Mouse (Mus musculus) frontal cortex, postnatal 14 days (tissue): ENCODE measurements around the gene Sall4.

Experiments
- DNase-seq, 2 experiments: peaks; one replicate each; pipeline ENCODE4 v3.0.0; 2022; ENCODE audit warnings: low spot score in 2 of 2

Gene Sall4

GRCm38 (mm10) chr2:168767582-168767981 is at the start of gene Sall4:
Sall4 (minus strand) TSS chr2:168767943.
- DNase-seq, result no peak

DNA sequence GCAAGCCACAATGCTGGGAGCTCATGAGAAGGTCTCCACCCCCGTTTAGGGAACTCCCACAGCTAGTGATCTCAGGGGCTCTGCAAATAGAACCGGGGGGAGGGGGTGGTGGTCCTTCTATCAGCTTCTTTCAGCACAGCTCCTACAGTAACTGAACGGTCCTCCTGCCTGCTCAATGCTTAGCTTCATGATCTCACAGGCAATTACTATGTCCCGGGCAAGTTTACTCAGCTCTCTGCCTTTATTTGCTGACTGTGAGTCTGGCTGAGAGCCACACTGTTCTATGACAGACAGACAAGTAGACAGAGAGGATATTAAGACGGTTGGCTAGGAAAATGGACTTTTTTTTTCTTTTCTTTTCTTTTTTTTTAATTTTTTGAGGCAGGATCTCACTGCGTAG is 45.5 kb upstream of the Sall4 start:
- DNase-seq, result no peak

GRCm38 (mm10) chr2:168809895-168810294 is 42.2 kb upstream of the Sall4 start:
- DNase-seq, result no peak

- DNase-seq, result no peak
Observed at GRCm38 (mm10) chr2:168807681-168808080, 39.9 kb upstream of the Sall4 start.

GRCm38 (mm10) chr2:168803849-168804248 is 36.1 kb upstream of the Sall4 start:
- DNase-seq, result no peak

DNA sequence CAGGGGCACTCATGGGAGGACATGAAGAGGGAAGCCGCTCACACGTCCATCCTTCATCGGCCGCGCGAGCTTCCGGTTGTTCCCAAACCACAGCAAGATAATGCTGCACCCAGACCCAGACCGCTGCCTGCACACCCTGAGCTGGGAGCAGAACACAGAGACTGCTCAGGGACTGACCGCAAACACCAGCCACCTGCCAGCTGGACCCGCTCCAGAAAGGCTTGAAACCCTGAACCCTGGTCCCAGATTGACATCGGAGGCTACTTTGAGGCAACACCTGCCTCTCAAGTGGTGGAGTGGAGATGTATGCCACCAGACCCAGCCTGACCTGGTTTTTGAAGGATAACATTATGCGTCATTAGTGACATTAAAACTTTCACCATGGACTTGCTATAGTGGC is 31.6 kb upstream of the Sall4 start:
- no peak for DNase-seq

- no peak for DNase-seq
Observed at GRCm38 (mm10) chr2:168798921-168799320, 31.2 kb upstream of the Sall4 start.

DNA sequence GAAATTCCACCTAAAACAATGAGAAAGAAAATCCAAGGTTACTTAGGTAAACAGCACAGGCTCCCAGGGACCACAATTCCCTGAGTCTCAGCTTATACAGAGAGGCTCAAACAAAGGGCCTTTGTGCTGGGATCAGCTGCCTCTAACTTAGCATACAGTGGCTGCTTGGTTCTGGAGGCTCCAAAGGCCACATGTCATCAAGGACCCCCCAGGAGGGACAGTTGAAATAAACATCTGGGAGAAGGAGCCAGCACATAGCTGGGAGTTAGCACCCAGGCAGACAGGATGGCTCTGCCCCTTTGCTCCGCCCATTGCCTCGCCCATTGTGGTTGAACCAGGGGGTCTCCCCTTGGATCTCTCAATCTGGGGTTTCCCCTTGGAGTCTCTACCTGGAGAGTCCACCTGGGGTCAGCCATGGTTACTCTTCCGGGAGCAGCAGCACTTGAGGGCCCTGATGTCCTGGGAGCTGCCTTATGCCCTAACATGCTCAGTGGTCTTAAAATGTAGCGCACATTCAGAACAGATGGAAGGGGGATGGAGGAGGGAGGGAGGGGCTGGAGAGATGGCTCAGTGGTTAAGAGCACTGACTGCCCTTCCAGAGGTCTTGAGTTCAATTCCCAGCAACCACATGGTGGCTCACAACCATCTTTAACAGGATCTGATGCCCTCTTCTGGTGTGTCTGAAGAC is 23.5 kb upstream of the Sall4 start:
- no peak for DNase-seq

- no peak for DNase-seq
Observed at GRCm38 (mm10) chr2:168786174-168786573, 18.4 kb upstream of the Sall4 start.

- no peak for DNase-seq
Observed at GRCm38 (mm10) chr2:168780596-168780995, 12.9 kb upstream of the Sall4 start.

GRCm38 (mm10) chr2:168780024-168780423 is 12.3 kb upstream of the Sall4 start:
- no peak for DNase-seq

GRCm38 (mm10) chr2:168777481-168777880 is 9.7 kb upstream of the Sall4 start:
- DNase-seq, result no peak

DNA sequence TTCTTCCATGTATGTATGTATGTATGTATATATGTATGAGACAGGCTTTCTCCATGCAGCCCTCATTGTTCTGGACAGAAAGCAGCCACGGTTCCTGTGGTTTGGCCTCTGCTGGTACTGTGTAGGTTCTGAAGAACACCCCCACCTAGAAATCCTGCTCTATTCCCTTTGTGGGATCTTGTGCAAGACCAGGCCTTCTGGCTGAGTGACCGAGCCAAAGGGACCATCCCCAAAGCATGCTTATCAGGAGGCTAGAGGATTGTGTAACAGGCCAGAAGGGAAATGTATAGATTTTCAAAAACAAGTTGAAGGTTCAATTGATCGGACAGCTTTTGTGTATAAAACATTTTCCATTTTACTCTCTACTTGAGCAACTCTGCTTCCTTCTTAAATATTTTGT is 8.5 kb upstream of the Sall4 start:
- DNase-seq, result no peak

DNA sequence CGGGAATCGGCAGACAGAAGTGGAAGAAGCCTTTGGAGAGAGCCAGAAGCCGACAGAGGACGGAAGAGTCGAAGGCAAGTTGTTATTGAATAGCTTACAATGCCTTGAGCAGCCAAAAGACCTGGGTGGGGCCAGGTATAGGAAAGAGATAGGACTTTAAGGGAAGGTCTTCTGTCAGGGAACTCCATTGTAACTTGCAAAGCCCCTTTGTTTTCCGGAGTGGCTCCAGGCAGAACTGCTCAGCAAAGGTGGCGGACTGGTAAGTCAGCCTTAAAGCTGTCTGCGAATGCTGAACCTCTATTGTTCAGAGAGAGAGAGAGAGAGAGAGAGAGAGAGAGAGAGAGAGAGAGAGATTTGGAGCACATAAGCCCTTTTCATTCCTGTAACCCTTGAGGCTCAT is 1.5 kb upstream of the Sall4 start:
- DNase-seq, result no peak

DNA sequence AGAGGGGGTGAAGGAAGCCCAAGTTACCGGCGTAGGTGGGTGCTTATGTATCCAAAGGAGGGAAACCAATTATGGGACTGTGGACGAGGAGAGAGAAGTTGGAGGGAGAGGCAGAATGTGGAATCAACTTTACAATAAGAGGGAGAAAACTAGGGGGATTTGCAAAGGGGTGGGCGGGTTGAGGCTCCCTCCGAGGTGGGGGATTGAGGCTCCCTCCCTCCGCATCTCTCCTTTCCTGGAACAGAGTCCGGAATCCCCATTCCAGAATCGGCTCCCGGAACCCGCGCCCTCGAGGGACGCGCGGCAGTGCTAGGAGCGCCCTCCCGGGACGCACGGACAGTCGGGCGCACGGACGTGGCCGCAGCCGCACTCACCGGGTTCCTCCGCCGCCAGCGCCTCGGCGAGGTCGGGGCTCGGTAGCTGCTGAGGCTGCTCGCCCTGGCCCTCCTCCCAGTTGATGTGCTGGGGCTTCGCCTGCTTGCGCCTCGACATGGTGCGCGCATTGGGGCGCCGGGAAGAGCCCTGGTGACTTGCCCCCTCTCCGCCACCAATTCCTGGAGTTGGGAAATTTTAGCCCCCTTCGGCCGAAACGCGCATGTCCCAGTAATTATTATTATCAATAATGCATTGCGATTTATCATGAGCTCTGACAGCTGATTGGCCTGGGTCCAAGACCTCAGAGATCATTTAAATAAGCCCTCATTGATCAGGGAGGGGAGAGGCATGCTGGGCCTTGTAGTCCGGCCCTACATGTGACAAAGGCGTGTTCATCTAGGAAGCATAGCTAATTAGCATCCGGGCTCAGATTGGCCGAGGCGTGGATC is 993 bp downstream of the Sall4 start:
- no peak for DNase-seq

DNA sequence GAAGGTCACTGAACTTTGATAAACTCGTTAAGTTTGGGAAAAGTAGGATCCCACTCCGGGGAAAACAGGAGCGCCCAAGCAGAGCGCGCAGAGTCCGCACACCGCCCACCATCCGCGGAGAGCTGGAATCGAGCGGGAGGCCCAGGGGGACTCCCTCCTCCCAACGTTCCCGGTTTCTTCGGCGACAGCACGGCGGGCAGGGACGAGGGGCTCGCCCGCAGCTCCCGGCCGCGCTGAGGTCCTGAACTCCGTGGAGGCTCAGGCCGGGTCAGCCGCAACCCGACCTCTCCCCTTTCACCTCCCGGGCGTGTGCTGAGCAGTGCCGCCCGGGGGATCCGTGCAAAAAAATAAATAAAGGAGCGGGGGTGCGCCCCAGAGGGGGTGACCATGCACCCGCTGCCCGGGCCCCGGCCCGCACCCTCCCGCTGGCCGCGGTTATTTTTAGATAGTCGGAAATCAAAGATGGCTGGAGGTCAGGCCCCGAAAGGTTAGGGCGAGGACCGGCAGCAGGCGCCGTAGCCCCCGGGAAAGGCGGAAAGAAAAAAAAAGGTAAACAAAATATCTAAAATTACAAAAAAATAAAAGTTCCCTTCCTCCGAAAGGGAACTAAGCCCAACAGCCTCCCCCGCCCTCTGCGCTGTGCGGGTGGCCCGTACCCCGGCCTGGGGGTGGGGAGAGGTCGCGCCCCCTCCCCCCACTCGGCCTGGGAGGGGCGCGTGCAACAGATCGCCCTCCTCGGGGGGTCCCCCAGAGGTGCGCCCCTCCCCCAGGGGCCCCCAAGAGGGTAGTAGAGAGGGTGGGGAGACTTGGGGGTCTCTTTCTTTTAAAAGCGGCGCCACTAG is 1.8 kb downstream of the Sall4 start:
- no peak for DNase-seq

- no peak for DNase-seq
Observed at GRCm38 (mm10) chr2:168765065-168765681, 2.6 kb downstream of the Sall4 start.

DNA sequence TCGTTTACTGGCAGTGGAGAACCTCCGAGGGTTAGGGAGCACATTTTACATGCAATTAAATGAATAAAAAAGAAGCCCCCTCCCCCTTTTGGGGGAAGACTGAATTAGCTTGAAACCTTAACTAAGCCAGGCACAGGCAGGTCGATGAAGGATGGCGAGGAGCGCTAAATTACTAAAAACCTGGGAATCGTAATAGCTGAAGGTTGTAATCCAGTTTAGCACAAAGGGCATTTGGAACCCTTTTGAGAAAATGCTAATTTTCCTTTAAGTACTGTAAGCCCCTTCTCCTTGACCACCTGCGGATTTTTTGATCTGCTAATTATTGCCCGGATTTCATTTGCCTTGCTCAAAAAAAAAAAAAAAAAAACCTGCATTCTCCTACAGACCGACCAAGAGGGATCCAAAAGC is 3.3 kb downstream of the Sall4 start:
- no peak for DNase-seq

GRCm38 (mm10) chr2:168763785-168764184 is 4.0 kb downstream of the Sall4 start:
- no peak for DNase-seq

- no peak for DNase-seq
Observed at GRCm38 (mm10) chr2:168762411-168762815, 5.3 kb downstream of the Sall4 start.

GRCm38 (mm10) chr2:168761954-168762353 is 5.8 kb downstream of the Sall4 start:
- DNase-seq, result no peak

DNA sequence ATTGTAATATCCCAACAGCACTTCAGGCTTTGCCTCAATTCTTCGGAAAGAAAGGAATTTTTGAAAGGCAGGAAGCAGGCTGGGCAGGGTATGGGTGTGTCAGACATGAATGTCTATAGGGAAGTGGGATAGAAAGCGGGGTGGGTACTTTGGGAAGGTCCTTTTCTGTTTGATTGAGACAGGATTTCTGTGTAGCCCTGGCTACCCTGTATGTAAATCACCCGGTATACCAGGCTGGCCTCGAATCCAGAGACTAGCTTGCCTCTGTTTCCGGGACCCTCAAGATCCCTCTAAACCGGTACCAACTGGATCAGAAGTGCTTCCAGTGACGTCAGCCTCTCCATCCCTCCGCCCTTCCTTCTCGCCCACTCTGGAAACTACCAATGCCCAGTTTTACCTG is 6.6 kb downstream of the Sall4 start:
- no peak for DNase-seq
